13 mouse cellular contexts compared by ENCODE assay signal in genomic region chr8:45917040-45917679, GRCm38 (mm10). TPM values are rescaled to one million over a fixed set of nuclear protein-coding genes. Genes with fewer than 3 reads are reported as not detected.
DNase-seq lines count a peak whose midpoint lies in the region; ATAC-seq lines count a peak whose summit lies in the region.
"Had no signal": no experiment of that assay in that cellular context is flagged by ENCODE, and none has a peak within 500 bp of the region (broad histone marks: within the 10 kb centered on the region; RNA-seq: fewer than 3 reads in every experiment).

No protein-coding gene starts in this region.

- H3K4me3 ChIP-seq in stomach, embryonic 14.5 days (ENCODE audit: low read depth, low read length), result no peak overlapping the region
- H3K4me3 ChIP-seq: intestine, embryonic 15.5 days; midbrain, embryonic 10.5 days had no signal

- peak; percentile 27 to 33 for DNase-seq in left cerebral cortex, postnatal 25 days (ENCODE audit: low spot score in 2 of 2)
- DNase-seq in left cerebral cortex, adult 9 months (ENCODE audit: low spot score in 2 of 2), result no peak
- DNase-seq in gastrocnemius, postnatal 14 days, result peak; percentile 27
- peak; percentile 20 to 27 for DNase-seq in heart, postnatal 36 days
- no peak for DNase-seq in T-cell, adult 2 months (ENCODE audit: low spot score)
- no peak for DNase-seq in right cerebral cortex, postnatal 25 days
- no peak for DNase-seq in spleen, postnatal 14 days (ENCODE audit: low spot score in 2 of 2)
- DNase-seq: adrenal gland, postnatal 25 days; left cerebral cortex, postnatal 4 days had no signal

- H3K27ac ChIP-seq in stomach, embryonic 14.5 days (ENCODE audit: low read length), result no peak overlapping the region
- H3K27ac ChIP-seq: intestine, embryonic 15.5 days; midbrain, embryonic 10.5 days had no signal

- H3K4me1 ChIP-seq in stomach, embryonic 14.5 days (ENCODE audit: control insufficient read depth, insufficient read depth, low read length), result 0 out of 2 replicates have a peak, but pooled peaks cover 2% of the 10 kb centered on the region
- H3K4me1 ChIP-seq: intestine, embryonic 15.5 days had no signal

- no peaks in the 10 kb centered on the region for H3K27me3 ChIP-seq in stomach, embryonic 14.5 days (ENCODE audit: control insufficient read depth, insufficient read depth, low read length)
- H3K27me3 ChIP-seq: intestine, embryonic 15.5 days had no signal

- ATAC-seq in stomach, embryonic 14.5 days (ENCODE audit: insufficient number of reproducible peaks, insufficient read depth, low FRiP score, low read depth), result peak; percentile 23; the same call in 1 of the 2 replicates
- ATAC-seq: intestine, embryonic 15.5 days had no signal

- no peaks in the 10 kb centered on the region; the same call in 1 of the 2 replicates for H3K36me3 ChIP-seq in stomach, embryonic 14.5 days (ENCODE audit: control insufficient read depth, insufficient read depth, low read length)
- H3K36me3 ChIP-seq: intestine, embryonic 15.5 days; midbrain, embryonic 10.5 days had no signal

- intact Hi-C loops in left cerebral cortex, postnatal 25 days (cut with DNase I), result no loop called here
- intact Hi-C loops in gastrocnemius, postnatal 14 days (cut with DNase I; ENCODE audit: low total_unique reads), result no loop called here
- intact Hi-C loops in heart, postnatal 36 days (cut with DNase I), result loop anchor here (5.0 kb wide), 1 partner anchor 100 kb away; no protein-coding TSS in a partner anchor

- WGBS in stomach, embryonic 14.5 days, result 70% methylated on average over 20 of the region's 20 CpGs

- no peaks in the 10 kb centered on the region for H3K9me3 ChIP-seq in stomach, embryonic 14.5 days (ENCODE audit: control insufficient read depth, low read depth, low read length)
- H3K9me3 ChIP-seq: intestine, embryonic 15.5 days; midbrain, embryonic 10.5 days had no signal

- H3K4me2 ChIP-seq in stomach, embryonic 14.5 days (replicated peaks; ENCODE audit: low read depth, low read length), result no peak overlapping the region
- H3K4me2 ChIP-seq: intestine, embryonic 15.5 days had no signal

- H3K9ac ChIP-seq in stomach, embryonic 14.5 days (replicated peaks; ENCODE audit: low read depth, low read length), result no peak overlapping the region
- H3K9ac ChIP-seq: intestine, embryonic 15.5 days had no signal

RNA-seq across cellular contexts. Expression of gene Ccdc110, which starts 17.3 kb away (rescaled TPM):
- total RNA-seq in left cerebral cortex, postnatal 25 days (2021), result 1 to 10 TPM; 1.3 to 1.4 TPM
- total RNA-seq in gastrocnemius, postnatal 14 days (2021), result not detected
- total RNA-seq in heart, postnatal 36 days (2021), result not detected
- polyA plus RNA-seq in stomach, embryonic 14.5 days (2014; fragmentation: Nextera tagmentation; extraction: Ambion mirVana), result not detected in 2 replicates
- total RNA-seq: adrenal gland, postnatal 25 days; common myeloid progenitor, adult 5-6 weeks had no signal
- polyA plus RNA-seq: intestine, embryonic 15.5 days; midbrain, embryonic 10.5 days had no signal

RNA-seq across cellular contexts. Expression of gene Pdlim3, which starts 31.9 kb away (rescaled TPM):
- total RNA-seq in left cerebral cortex, postnatal 25 days (2021), result 1 to 10 TPM; 2.7 TPM
- total RNA-seq in gastrocnemius, postnatal 14 days (2021), result 100 to 1,000 TPM; 440 to 576 TPM
- 10 to 100 TPM; 25.6 to 35.2 TPM for total RNA-seq in heart, postnatal 36 days (2021)
- polyA plus RNA-seq in stomach, embryonic 14.5 days (2014; fragmentation: Nextera tagmentation; extraction: Ambion mirVana), result 162 and 164 TPM in 2 replicates
- total RNA-seq: common myeloid progenitor, adult 5-6 weeks had no signal

RNA-seq across cellular contexts. Expression of gene 1700029J07Rik, which starts 57.9 kb away (rescaled TPM):
- 1 to 10 TPM; 1.7 to 2.7 TPM for total RNA-seq in left cerebral cortex, postnatal 25 days (2021)
- total RNA-seq in gastrocnemius, postnatal 14 days (2021), result under 1 TPM; 0.53 to 0.80 TPM
- total RNA-seq in heart, postnatal 36 days (2021), result under 1 TPM; 0.33 to 0.50 TPM
- 4.6 and 5.7 TPM in 2 replicates for polyA plus RNA-seq in stomach, embryonic 14.5 days (2014; fragmentation: Nextera tagmentation; extraction: Ambion mirVana)

RNA-seq across cellular contexts. Expression of gene Ufsp2, which starts 58.2 kb away (rescaled TPM):
- total RNA-seq in left cerebral cortex, postnatal 25 days (2021), result 10 to 100 TPM; 50.8 to 57.1 TPM
- 10 to 100 TPM; 36.1 to 36.7 TPM for total RNA-seq in gastrocnemius, postnatal 14 days (2021)
- 10 to 100 TPM; 30.9 to 32.4 TPM for total RNA-seq in heart, postnatal 36 days (2021)
- 85.6 and 87.2 TPM in 2 replicates for polyA plus RNA-seq in stomach, embryonic 14.5 days (2014; fragmentation: Nextera tagmentation; extraction: Ambion mirVana)

Comparison
In these comparisons a context has a peak if more than half of its experiments do, and no peak if none do; other contexts are left out.
1. DNase-seq: peak in left cerebral cortex, postnatal 25 days (2 of 2), gastrocnemius, postnatal 14 days (single experiment) and heart, postnatal 36 days (2 of 2); none in left cerebral cortex, adult 9 months (0 of 2), T-cell, adult 2 months (single experiment), right cerebral cortex, postnatal 25 days (single experiment) and spleen, postnatal 14 days (0 of 2).
2. RNA of gene Pdlim3, which starts 31.9 kb away (total RNA-seq): 440 to 576 TPM in gastrocnemius, postnatal 14 days; 25.6 to 35.2 TPM in heart, postnatal 36 days and 2.7 TPM in left cerebral cortex, postnatal 25 days; every median in the first group is over 10 times any median in the second.